Mouse (Mus musculus): ENCODE measurements at regions not wholly inside any gene's neighbourhood (a gene's known extent, or its start where the extent isn't known, plus 50 kb on each side); places are given as distances from the start of the nearest gene placed in this dataset.

DNA sequence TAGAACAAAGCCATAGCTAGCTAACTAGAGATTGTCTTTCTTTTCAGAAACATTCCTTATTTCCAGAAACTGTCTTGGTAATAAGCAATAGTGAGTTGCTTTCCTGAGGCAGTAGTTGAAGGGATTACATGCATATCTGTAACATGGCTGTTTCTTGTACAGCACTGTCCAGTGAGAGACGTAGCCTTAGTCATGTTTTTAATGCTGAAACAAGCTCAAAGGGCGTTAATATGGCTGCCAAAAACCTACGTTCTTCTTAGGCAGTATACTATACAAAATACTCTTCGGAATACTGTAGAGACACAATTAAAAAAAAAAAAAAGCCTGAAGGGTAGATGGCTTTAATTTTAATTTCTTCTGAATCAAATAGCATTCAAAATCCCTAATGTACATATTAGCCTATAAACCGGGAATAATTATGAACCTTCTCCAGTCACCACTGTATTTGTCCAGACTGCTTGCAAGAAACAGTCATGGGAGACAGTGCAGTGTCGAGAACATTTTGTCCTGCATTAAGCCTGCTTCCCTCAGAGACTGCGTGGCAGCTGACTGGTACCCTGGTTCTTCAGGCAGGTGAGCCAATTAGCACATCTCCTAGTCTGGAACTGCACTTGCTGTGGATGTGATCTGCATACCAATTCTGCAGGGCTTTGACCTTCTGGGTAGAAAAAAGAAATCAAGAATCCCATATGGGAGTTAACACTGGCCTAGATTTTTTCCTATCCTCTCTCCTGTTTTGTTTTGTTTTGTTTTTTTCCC lies 854.7 kb upstream of the Stxbp6 start:
- no peak for DNase-seq (ENCODE audit: low spot score in 2 of 2)
